Mouse (Mus musculus) midbrain, postnatal 0 days (tissue): Measurements from ENCODE around the gene Gm17416. TPM values are rescaled to one million over a fixed set of nuclear protein-coding genes. Genes with fewer than 3 reads are reported as not detected.
A peak's percentile ranks its signal among the peaks of the same experiment; 100 is the strongest.

Source experiments
- ATAC-seq: fragments of 200-750 bp; cut with Nextera tagmentation; 2 replicates; pipeline ENCODE4 v1.8.0; 2017; ENCODE audit warnings: moderate number of reproducible peaks, mild to moderate bottlenecking, moderate TSS enrichment, moderate library complexity; ENCODE audit not compliant: low FRiP score
- DNase-seq: peaks from one replicate; pipeline ENCODE4 v3.0.0-alpha.2; 2015; ENCODE audit warnings: low spot score
- H3K27ac ChIP-seq: fragments of 300-500 bp; sonication (generic); 2 replicates; pipeline ENCODE4 v1.5.1; 2014; ENCODE audit warnings: low read depth, mild to moderate bottlenecking, low read length, mixed read lengths
- H3K27me3 ChIP-seq: fragments of 300-500 bp; sonication (generic); 2 replicates; pipeline ENCODE4 v1.6.1; 2014; ENCODE audit warnings: low read length, control low read depth, mixed read lengths; ENCODE audit not compliant: insufficient read depth
- H3K36me3 ChIP-seq: fragments of 300-500 bp; sonication (generic); 2 replicates; pipeline ENCODE4 v1.6.1; 2014; ENCODE audit warnings: low read length, control low read depth, mixed read lengths; ENCODE audit not compliant: insufficient read depth
- H3K4me1 ChIP-seq: fragments of 300-500 bp; sonication (generic); 2 replicates; pipeline ENCODE4 v1.6.1; 2014; ENCODE audit warnings: mild to moderate bottlenecking, control low read depth, antibody characterized with exemption, low read length, mixed read lengths; ENCODE audit not compliant: insufficient read depth
- H3K4me2 ChIP-seq: fragments of 300-500 bp; sonication (generic); 2 replicates; pipeline ENCODE4 v1.6.1; 2014; ENCODE audit warnings: low read depth, mild to moderate bottlenecking, low read length, mixed read lengths; ENCODE audit not compliant: poor library complexity, severe bottlenecking
- H3K4me3 ChIP-seq: fragments of 300-500 bp; sonication (generic); 2 replicates; pipeline ENCODE4 v1.5.1; 2014; ENCODE audit warnings: low read depth, mild to moderate bottlenecking, low read length, moderate library complexity
- H3K9ac ChIP-seq: fragments of 300-500 bp; sonication (generic); replicated peaks from 2 replicates; pipeline ENCODE4 v1.6.1; 2014; ENCODE audit warnings: mild to moderate bottlenecking, low read length, moderate library complexity, mixed read lengths; ENCODE audit not compliant: poor library complexity, severe bottlenecking
- H3K9me3 ChIP-seq: fragments of 300-500 bp; sonication (generic); 2 replicates; pipeline ENCODE4 v1.6.1; 2016; ENCODE audit warnings: low read length, control low read depth
- CTCF ChIP-seq: IDR thresholded peaks from 2 replicates; pipeline ENCODE4 v1.5.1; 2016; ENCODE audit warnings: antibody characterized with exemption, mild to moderate bottlenecking
- WGBS: fragments of 180-500 bp; shearing (Covaris S2); extraction: QIAGEN DNeasy Blood & Tissue Kit; methylation state at CpG from one replicate; pipeline ENCODE4 v1.1.7; 2014; 5-methylcytosine and 5-hydroxymethylcytosine counted together
- polyA plus RNA-seq: library from polyadenylated mRNA; unstranded; fragments of >200 nt; fragmentation: Nextera tagmentation; extraction: Ambion mirVana; gene quantifications from 2 replicates; pipeline ENCODE4 v1.2.1, GENCODE M21; 2015
- total RNA-seq: library from RNA; depleted of rRNA; stranded (reverse); fragments of >200 nt; gene quantifications from 2 replicates; pipeline ENCODE4 v1.2.3, GENCODE M21; 2014

The Gm17416 gene
- total and polyA plus RNA-seq, 2 experiments from 2014 or later, result not detected

DNA sequence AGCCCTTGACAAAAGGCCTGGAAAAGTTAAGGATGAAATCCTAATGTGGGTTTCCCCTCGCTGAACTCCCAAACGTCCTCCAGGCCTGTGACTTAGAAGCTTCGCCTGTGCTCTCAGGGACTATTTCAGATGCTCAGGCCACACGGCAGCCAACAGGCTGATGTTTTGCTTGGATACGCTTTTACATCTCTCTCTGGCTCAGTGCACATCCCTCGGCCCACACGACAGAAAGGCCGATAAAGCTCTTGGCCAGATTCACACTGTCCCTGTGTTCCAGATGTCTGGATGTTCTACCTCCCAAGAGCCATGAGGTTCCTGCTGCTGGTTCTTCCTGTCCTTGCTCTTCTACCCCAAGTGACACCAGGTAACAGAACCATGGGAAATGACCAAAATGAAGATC lies 4.3 kb downstream of the Gm17416 start:
- Histone ChIP-seq H3K36me3 (no peaks in the 10 kb centered on the region), H3K4me2 (no peak overlapping the region), H3K4me3 (no peak overlapping the region), H3K9ac (no peak overlapping the region), H3K9me3 (no peaks in the 10 kb centered on the region), H3K4me1 (no peaks in the 10 kb centered on the region), H3K27me3 (no peaks in the 10 kb centered on the region), H3K27ac (no peak overlapping the region)
- WGBS, result 88% methylated on average over 8 of the region's 8 CpGs
- DNase-seq, result no peak
- ATAC-seq, result no peak
- no peak for TF ChIP-seq CTCF

- Histone ChIP-seq H3K4me1 (no peaks in the 10 kb centered on the region), H3K4me2 (no peak within 1 kb of the TSS), H3K9ac (no peak within 1 kb of the TSS), H3K4me3 (no peak within 1 kb of the TSS), H3K9me3 (no peaks in the 10 kb centered on the region), H3K27ac (no peak within 1 kb of the TSS), H3K27me3 (no peaks in the 10 kb centered on the region), H3K36me3 (no peaks in the 10 kb centered on the region)
- ATAC-seq (no peak), DNase-seq (no peak)
- 74% methylated on average over 7 of the region's 7 CpGs for WGBS
- TF ChIP-seq CTCF, result no peak
Observed at GRCm38 (mm10) chr2:152580107-152580506, 11.0 kb downstream of the Gm17416 start, which contains the start of gene Defb19. TSS of gene Defb19 (minus strand) at chr2:152580312.

- H3K9me3 ChIP-seq, result no peaks in the 10 kb centered on the region
- H3K9ac ChIP-seq, result no peak overlapping the region
- H3K27me3 ChIP-seq, result no peaks in the 10 kb centered on the region
- ATAC-seq, result no peak
- H3K4me3 ChIP-seq, result no peak overlapping the region
- no peaks in the 10 kb centered on the region for H3K4me1 ChIP-seq
- 90% methylated on average over 11 of the region's 11 CpGs for WGBS
- TF ChIP-seq CTCF, result no peak
- no peaks in the 10 kb centered on the region for H3K36me3 ChIP-seq
- H3K27ac ChIP-seq, result no peak overlapping the region
- H3K4me2 ChIP-seq, result no peak overlapping the region
- DNase-seq, result no peak
Observed at GRCm38 (mm10) chr2:152580612-152581011, 11.5 kb downstream of the Gm17416 start.

GRCm38 (mm10) chr2:152586926-152587560 lies 17.9 kb downstream of the Gm17416 start:
- Histone ChIP-seq H3K4me2 (no peak overlapping the region), H3K27me3 (no peaks in the 10 kb centered on the region), H3K27ac (no peak overlapping the region), H3K9me3 (no peaks in the 10 kb centered on the region), H3K4me3 (no peak overlapping the region), H3K4me1 (no peaks in the 10 kb centered on the region), H3K9ac (no peak overlapping the region), H3K36me3 (no peaks in the 10 kb centered on the region)
- WGBS, result 72% methylated on average over 4 of the region's 4 CpGs
- TF ChIP-seq CTCF, result peak; percentile 44
- DNase-seq (no peak), ATAC-seq (no peak)

DNA sequence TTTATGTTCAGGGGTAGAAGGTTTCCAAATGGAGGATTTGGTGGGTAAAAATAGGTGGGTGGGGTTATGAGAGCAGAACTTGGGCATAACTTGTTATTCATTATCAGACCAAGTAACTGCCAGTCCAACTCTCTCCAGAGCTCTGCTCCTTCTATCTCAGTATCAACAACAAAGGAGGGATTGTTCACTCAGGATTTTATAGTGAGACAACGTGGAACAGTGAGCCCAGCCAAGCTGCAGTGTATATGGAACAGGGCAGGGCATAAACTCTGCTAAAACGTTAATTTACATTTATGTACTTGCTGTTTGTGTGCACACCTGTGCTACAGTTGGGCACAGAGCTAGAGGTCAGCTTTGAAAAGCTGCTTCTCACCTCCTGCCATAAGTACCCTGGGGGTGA lies 19.3 kb downstream of the Gm17416 start:
- H3K36me3 ChIP-seq, result no peaks in the 10 kb centered on the region
- no peak overlapping the region for H3K27ac ChIP-seq
- no peaks in the 10 kb centered on the region for H3K4me1 ChIP-seq
- WGBS, result 40% methylated on average over 2 of the region's 2 CpGs
- DNase-seq, result no peak
- H3K4me3 ChIP-seq, result no peak overlapping the region
- no peak overlapping the region for H3K4me2 ChIP-seq
- H3K27me3 ChIP-seq, result no peaks in the 10 kb centered on the region
- no peak overlapping the region for H3K9ac ChIP-seq
- ATAC-seq, result no peak
- no peaks in the 10 kb centered on the region for H3K9me3 ChIP-seq
- TF ChIP-seq CTCF, result no peak

DNA sequence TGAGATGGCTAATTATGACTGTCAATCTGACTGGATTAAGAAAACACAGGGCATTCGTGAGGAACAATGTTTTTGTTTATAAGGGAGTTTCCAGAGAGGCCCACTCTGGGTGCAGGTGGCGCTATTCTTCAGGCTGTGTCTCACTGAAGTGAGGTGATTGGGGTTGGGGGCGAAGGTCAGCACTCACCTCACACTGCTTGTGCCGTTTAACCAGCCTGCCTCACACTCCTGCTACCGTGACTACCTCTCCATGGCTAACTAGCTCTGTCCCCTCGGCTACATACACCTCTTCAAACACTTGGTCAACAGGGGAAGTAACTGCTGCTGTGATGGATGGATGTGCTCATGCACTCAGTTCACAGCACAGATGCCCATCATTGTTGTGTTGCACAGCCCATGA lies 19.9 kb downstream of the Gm17416 start:
- Histone ChIP-seq H3K4me3 (no peak overlapping the region), H3K4me1 (no peaks in the 10 kb centered on the region), H3K4me2 (no peak overlapping the region), H3K27ac (no peak overlapping the region), H3K36me3 (no peaks in the 10 kb centered on the region), H3K27me3 (no peaks in the 10 kb centered on the region), H3K9ac (no peak overlapping the region), H3K9me3 (no peaks in the 10 kb centered on the region)
- ATAC-seq (no peak), DNase-seq (no peak)
- TF ChIP-seq CTCF, result no peak
- WGBS, result 49% methylated on average over 6 of the region's 6 CpGs
